Mouse (Mus musculus) ES-E14 (cell line): ENCODE data around the gene Mllt3.

Experiments
- CHD2 ChIP-seq: IDR thresholded peaks from 2 replicates; pipeline ENCODE4 v1.6.1; 2014; ENCODE audit warnings: mild to moderate bottlenecking, low read depth, low read length, inconsistent platforms
- HCFC1 ChIP-seq: IDR thresholded peaks from 2 replicates; pipeline ENCODE4 v1.6.1; 2012; ENCODE audit warnings: low read length, inconsistent platforms, borderline replicate concordance; ENCODE audit not compliant: insufficient read depth
- MAFK ChIP-seq: IDR thresholded peaks from 2 replicates; pipeline ENCODE4 v1.6.1; 2014; ENCODE audit warnings: mild to moderate bottlenecking, low read depth, low read length, inconsistent platforms; ENCODE audit not compliant: insufficient read depth
- ZC3H11A ChIP-seq: IDR thresholded peaks from 2 replicates; pipeline ENCODE4 v1.6.1; 2012; ENCODE audit warnings: low read depth, mild to moderate bottlenecking, inconsistent platforms, low read length, borderline replicate concordance
- ZNF384 ChIP-seq: IDR thresholded peaks from 2 replicates; pipeline ENCODE4 v1.6.1; 2012; ENCODE audit warnings: low read depth, low read length, inconsistent platforms

DNA sequence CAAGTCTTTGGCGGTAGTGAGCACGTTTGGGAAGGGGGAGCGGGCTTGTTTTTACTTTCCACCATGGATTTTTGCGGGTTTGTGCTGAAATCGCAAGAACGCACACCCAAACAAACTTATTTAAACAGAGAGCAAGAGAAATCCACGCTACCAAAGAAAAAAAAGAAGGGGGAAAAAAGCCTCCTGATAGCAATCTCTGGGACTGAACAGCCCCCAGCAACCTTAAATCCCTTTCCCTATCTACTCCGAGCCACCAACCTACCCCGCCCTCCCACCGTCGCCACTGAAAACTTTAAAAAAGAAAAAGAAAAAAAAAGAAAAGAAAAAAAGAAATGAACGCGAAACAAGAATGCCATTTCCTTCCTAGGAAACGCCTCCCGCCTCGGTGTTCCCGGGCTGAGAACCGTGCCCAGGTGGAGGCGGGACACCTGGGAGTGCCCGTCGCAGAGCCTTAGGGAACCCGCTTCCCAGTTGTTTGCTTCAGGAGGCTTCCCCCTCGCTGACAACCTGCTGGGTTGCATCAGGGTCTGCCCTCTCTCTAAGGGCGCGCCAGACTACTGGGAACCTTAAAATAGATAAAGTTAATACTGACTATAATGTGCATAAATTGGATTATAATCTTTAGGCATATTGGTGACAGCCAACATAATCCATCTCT lies 694 bp upstream of the Mllt3 start:
- TF ChIP-seq HCFC1, result no peak
- no peak for TF ChIP-seq CHD2
- no peak for TF ChIP-seq ZC3H11A
- TF ChIP-seq ZNF384, result no peak
- no peak for TF ChIP-seq MAFK
